Mouse (Mus musculus) bone marrow, adult 2 months (tissue): ENCODE measurements around the gene Rhbdl1.
A peak's percentile ranks its signal among the peaks of the same experiment; 100 is the strongest.

Experiments used
- CTCF ChIP-seq: fragments of 200-500 bp; IDR thresholded peaks from 2 replicates; pipeline ENCODE4 v1.5.1; 2011; ENCODE audit warnings: low read length, control low read depth; ENCODE audit not compliant: control insufficient read depth, insufficient read depth
- POLR2A ChIP-seq: fragments of 200-500 bp; IDR thresholded peaks from 2 replicates; pipeline ENCODE4 v1.6.1; 2011; ENCODE audit warnings: low read depth, mild to moderate bottlenecking, control low read depth, low read length, borderline replicate concordance; ENCODE audit not compliant: control insufficient read depth

DNA sequence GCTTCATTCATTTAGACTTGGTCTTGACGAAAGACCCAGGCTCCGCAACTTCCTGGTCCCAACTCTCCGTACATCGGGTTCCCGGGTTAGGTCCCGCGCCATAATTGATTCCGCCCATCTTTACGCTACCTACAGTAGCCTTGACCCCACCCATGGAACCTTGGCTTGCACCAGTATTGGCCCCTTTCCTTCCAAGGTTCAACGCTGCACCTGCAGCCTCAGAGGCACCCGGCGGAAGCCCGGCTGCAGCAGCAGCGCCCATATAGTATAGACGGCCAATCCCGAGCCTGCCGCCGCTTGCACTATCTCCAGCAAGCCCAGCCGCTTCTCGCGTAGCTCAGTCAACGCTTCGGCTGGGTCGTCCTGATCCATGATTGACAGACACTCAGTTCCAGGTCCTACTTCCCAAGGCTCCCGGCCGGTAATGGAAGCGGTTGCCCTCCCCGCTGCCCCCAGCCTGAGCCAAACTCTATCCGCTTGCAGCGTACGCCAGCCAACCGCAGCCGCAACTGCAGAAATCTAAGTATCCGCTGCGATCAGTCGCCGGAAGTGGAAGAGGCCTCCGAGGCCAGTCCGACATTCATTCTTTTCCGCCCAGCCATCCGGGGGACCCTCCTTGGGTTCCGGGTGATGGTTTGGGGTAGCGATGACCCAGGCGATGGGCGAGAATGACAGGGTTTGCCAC is 45.1 kb downstream of the Rhbdl1 start:
- no peak for TF ChIP-seq CTCF
- TF ChIP-seq POLR2A = peak; percentile 78; the same call in 1 of the 2 replicates
